ENCODE assay signal across 8 mouse cellular contexts in genomic region chr5:137749196-137749836, GRCm38 (mm10). TPM values are rescaled to one million over a fixed set of nuclear protein-coding genes. Genes with fewer than 3 reads are reported as not detected.
DNase-seq lines count a peak whose midpoint lies in the region; ATAC-seq and TF ChIP-seq lines count a peak whose summit lies in the region.

No protein-coding gene starts in this region.

- DNase-seq in heart, adult 2 months: peak; percentile 37 to 40
- DNase-seq in heart, postnatal 25 days (ENCODE audit: low spot score): no peak
- DNase-seq in embryo, embryonic 11 days: no peak
- no peak for DNase-seq in embryo, embryonic 10.5 days (ENCODE audit: low spot score)
- no peak for DNase-seq in spleen, adult 18-20 months

- H3K36me3 ChIP-seq in heart, adult 2 months (ENCODE audit: control insufficient read depth, insufficient read depth, low read length): peaks cover 18% of the 10 kb centered on the region; the same call in 1 of the 2 replicates
- H3K36me3 ChIP-seq in intestine, embryonic 16.5 days (ENCODE audit: control insufficient read depth, insufficient read depth, low read length): peaks cover 12% of the 10 kb centered on the region
- no peaks in the 10 kb centered on the region for H3K36me3 ChIP-seq in midbrain, embryonic 15.5 days (replicated peaks)

- TF ChIP-seq POLR2A in heart, adult 2 months (IDR thresholded peaks at IDR 0.05; ENCODE audit: insufficient read depth, low read depth, low read length): peak; percentile 44; the same call in 1 of the 2 replicates

- H3K4me2 ChIP-seq in intestine, embryonic 16.5 days (ENCODE audit: low read depth, low read length): peak overlapping the region; percentile 97
- peak overlapping the region; percentile 87; the same call in 1 of the 2 replicates for H3K4me2 ChIP-seq in midbrain, embryonic 15.5 days

- TF ChIP-seq EP300 in heart, adult 2 months (IDR thresholded peaks at IDR 0.05; ENCODE audit: insufficient read depth, low read depth, low read length): 0 out of 2 replicates have a peak, but pooled peaks have one; percentile 15

- H3K27ac ChIP-seq in heart, adult 2 months: peak overlapping the region; percentile 99
- peak overlapping the region; percentile 76 for H3K27ac ChIP-seq in brown adipose tissue, adult 24 weeks (replicated peaks; ENCODE audit: low read depth, low read length)
- peak overlapping the region; percentile 36; the same call in 1 of the 2 replicates for H3K27ac ChIP-seq in intestine, embryonic 16.5 days (ENCODE audit: low read length)
- H3K27ac ChIP-seq in midbrain, embryonic 15.5 days: no peak overlapping the region

- no peak for ATAC-seq in intestine, embryonic 16.5 days
- ATAC-seq in midbrain, embryonic 15.5 days (replicated peaks): no peak

- 9% methylated on average over 6 of the region's 6 CpGs for WGBS in heart, adult 2 months
- WGBS in intestine, embryonic 16.5 days: 52% methylated on average over 6 of the region's 6 CpGs
- 81% methylated on average over 6 of the region's 6 CpGs for WGBS in midbrain, embryonic 15.5 days

- H3K9me3 ChIP-seq in intestine, embryonic 16.5 days (ENCODE audit: control insufficient read depth, low read length): no peaks in the 10 kb centered on the region
- H3K9me3 ChIP-seq in midbrain, embryonic 15.5 days: no peaks in the 10 kb centered on the region

- TF ChIP-seq CTCF in heart, adult 2 months (IDR thresholded peaks at IDR 0.05): no peak

- intact Hi-C loops in heart, adult 2 months (cut with DNase I): loop anchor here (5.0 kb wide), 2 partner anchors 217 to 237 kb away; partner anchors contain the start of genes Epo and Gnb2
- intact Hi-C loops in heart, postnatal 25 days (cut with DNase I): no loop called here

- H3K9ac ChIP-seq in heart, adult 2 months (ENCODE audit: low read depth, low read length): peak overlapping the region; percentile 37; the same call in 1 of the 2 replicates
- no peak overlapping the region for H3K9ac ChIP-seq in intestine, embryonic 16.5 days (ENCODE audit: low read depth, low read length)
- H3K9ac ChIP-seq in midbrain, embryonic 15.5 days: no peak overlapping the region

- no peaks in the 10 kb centered on the region for H3K27me3 ChIP-seq in heart, adult 2 months (ENCODE audit: control insufficient read depth, insufficient read depth, low read length)
- H3K27me3 ChIP-seq in intestine, embryonic 16.5 days (replicated peaks; ENCODE audit: control insufficient read depth, insufficient read depth, low read length): no peaks in the 10 kb centered on the region
- no peaks in the 10 kb centered on the region for H3K27me3 ChIP-seq in midbrain, embryonic 15.5 days (replicated peaks)

- H3K4me3 ChIP-seq in heart, adult 2 months: peak overlapping the region; percentile 37
- peak overlapping the region; percentile 31 for H3K4me3 ChIP-seq in brown adipose tissue, adult 24 weeks (ENCODE audit: insufficient read depth, low read depth, low read length)
- peak overlapping the region; percentile 89; the same call in 1 of the 2 replicates for H3K4me3 ChIP-seq in intestine, embryonic 16.5 days (ENCODE audit: low read length)
- no peak overlapping the region for H3K4me3 ChIP-seq in midbrain, embryonic 15.5 days

- no peaks in the 10 kb centered on the region for H3K79me2 ChIP-seq in heart, adult 2 months (replicated peaks; ENCODE audit: control insufficient read depth, insufficient read depth, low read length)

- H3K4me1 ChIP-seq in heart, adult 2 months (ENCODE audit: control insufficient read depth, insufficient read depth, low read length): peaks cover 12% of the 10 kb centered on the region
- H3K4me1 ChIP-seq in brown adipose tissue, adult 24 weeks (ENCODE audit: control insufficient read depth, insufficient read depth, insufficient read length, low read length): peaks cover 11% of the 10 kb centered on the region
- peaks cover 33% of the 10 kb centered on the region for H3K4me1 ChIP-seq in intestine, embryonic 16.5 days (ENCODE audit: control insufficient read depth, insufficient read depth, low read length)
- peaks cover 41% of the 10 kb centered on the region for H3K4me1 ChIP-seq in midbrain, embryonic 15.5 days

RNA-seq across cellular contexts. Expression of gene Tsc22d4, which starts 3.8 kb away (rescaled TPM):
- total RNA-seq in heart, adult 2 months (2021): 100 to 1,000 TPM; 254 to 258 TPM
- polyA plus RNA-seq in heart, adult 2 months (2012; rRNA removed): 223 and 251 TPM in 2 replicates
- total RNA-seq in heart, postnatal 25 days (2021): 100 to 1,000 TPM; 282 to 288 TPM
- polyA plus RNA-seq in brown adipose tissue, adult 24 weeks (2012; ENCODE audit: insufficient read depth, insufficient read length, missing spikeins): 21.4 and 24.0 TPM in 2 replicates
- 116 and 122 TPM in 2 replicates for polyA plus RNA-seq in intestine, embryonic 16.5 days (2015; fragmentation: Nextera tagmentation; extraction: Ambion mirVana)
- 58.0 and 59.8 TPM in 2 replicates for polyA plus RNA-seq in midbrain, embryonic 15.5 days (2015; fragmentation: Nextera tagmentation; extraction: Ambion mirVana)

RNA-seq across cellular contexts. Expression of gene Nyap1, which starts 7.9 kb away (rescaled TPM):
- total RNA-seq in heart, adult 2 months (2021): 1 to 10 TPM in 1 of 2 experiments, under 1 TPM in 1; 0.94 to 1.2 TPM
- 1.6 and 1.7 TPM in 2 replicates for polyA plus RNA-seq in heart, adult 2 months (2012; rRNA removed)
- total RNA-seq in heart, postnatal 25 days (2021): under 1 TPM; 0.98 to 0.99 TPM
- not detected in 2 replicates for polyA plus RNA-seq in brown adipose tissue, adult 24 weeks (2012; ENCODE audit: insufficient read depth, insufficient read length, missing spikeins)
- 2.2 and 2.3 TPM in 2 replicates for polyA plus RNA-seq in intestine, embryonic 16.5 days (2015; fragmentation: Nextera tagmentation; extraction: Ambion mirVana)
- 58.6 and 61.2 TPM in 2 replicates for polyA plus RNA-seq in midbrain, embryonic 15.5 days (2015; fragmentation: Nextera tagmentation; extraction: Ambion mirVana)

RNA-seq across cellular contexts. Expression of gene Ppp1r35, which starts 29.3 kb away (rescaled TPM):
- total RNA-seq in heart, adult 2 months (2021): 10 to 100 TPM in 1 of 2 experiments, 1 to 10 TPM in 1; 7.4 to 10.8 TPM
- polyA plus RNA-seq in heart, adult 2 months (2012; rRNA removed): 6.8 and 12.0 TPM in 2 replicates
- 10 to 100 TPM; 11.1 to 13.4 TPM for total RNA-seq in heart, postnatal 25 days (2021)
- 15.1 and 15.4 TPM in 2 replicates for polyA plus RNA-seq in brown adipose tissue, adult 24 weeks (2012; ENCODE audit: insufficient read depth, insufficient read length, missing spikeins)
- 19.3 and 19.8 TPM in 2 replicates for polyA plus RNA-seq in intestine, embryonic 16.5 days (2015; fragmentation: Nextera tagmentation; extraction: Ambion mirVana)
- 37.3 and 45.0 TPM in 2 replicates for polyA plus RNA-seq in midbrain, embryonic 15.5 days (2015; fragmentation: Nextera tagmentation; extraction: Ambion mirVana)

RNA-seq across cellular contexts. Expression of gene Mepce, which starts 38.1 kb away (rescaled TPM):
- total RNA-seq in heart, adult 2 months (2021): 10 to 100 TPM; 21.3 to 26.0 TPM
- polyA plus RNA-seq in heart, adult 2 months (2012; rRNA removed): 24.1 and 31.5 TPM in 2 replicates
- 10 to 100 TPM; 20.6 to 29.3 TPM for total RNA-seq in heart, postnatal 25 days (2021)
- 14.3 and 21.2 TPM in 2 replicates for polyA plus RNA-seq in brown adipose tissue, adult 24 weeks (2012; ENCODE audit: insufficient read depth, insufficient read length, missing spikeins)
- polyA plus RNA-seq in intestine, embryonic 16.5 days (2015; fragmentation: Nextera tagmentation; extraction: Ambion mirVana): 7.1 and 7.4 TPM in 2 replicates
- polyA plus RNA-seq in midbrain, embryonic 15.5 days (2015; fragmentation: Nextera tagmentation; extraction: Ambion mirVana): 10.7 and 10.8 TPM in 2 replicates

RNA-seq across cellular contexts. Expression of gene Zcwpw1, which starts 38.3 kb away (rescaled TPM):
- total RNA-seq in heart, adult 2 months (2021): under 1 TPM; 0.44 to 0.52 TPM
- polyA plus RNA-seq in heart, adult 2 months (2012; rRNA removed): 0.39 and 0.50 TPM in 2 replicates
- total RNA-seq in heart, postnatal 25 days (2021): under 1 TPM; 0.57 to 0.89 TPM
- polyA plus RNA-seq in brown adipose tissue, adult 24 weeks (2012; ENCODE audit: insufficient read depth, insufficient read length, missing spikeins): 2.9 and 4.9 TPM in 2 replicates
- 11.0 and 11.8 TPM in 2 replicates for polyA plus RNA-seq in intestine, embryonic 16.5 days (2015; fragmentation: Nextera tagmentation; extraction: Ambion mirVana)
- polyA plus RNA-seq in midbrain, embryonic 15.5 days (2015; fragmentation: Nextera tagmentation; extraction: Ambion mirVana): 10.5 and 11.9 TPM in 2 replicates

Comparison
In these comparisons a context has a peak if more than half of its experiments do, and no peak if none do; other contexts are left out.
1. DNase-seq: peak in heart, adult 2 months (2 of 2); none in heart, postnatal 25 days (single experiment), embryo, embryonic 11 days (single experiment), embryo, embryonic 10.5 days (single experiment) and spleen, adult 18-20 months (0 of 2).
2. RNA of gene Nyap1, which starts 7.9 kb away (polyA plus RNA-seq): 58.6 to 61.2 TPM in midbrain, embryonic 15.5 days; 2.2 to 2.3 TPM in intestine, embryonic 16.5 days, 1.6 to 1.7 TPM in heart, adult 2 months and not detected in brown adipose tissue, adult 24 weeks; every median in the first group is over 10 times any median in the second.